Mouse (Mus musculus) liver, postnatal 0 days (tissue): ENCODE results near the gene Bad.
A peak's percentile ranks its signal among the peaks of the same experiment; 100 is the strongest.

Source experiments
- CTCF ChIP-seq: sonication (generic); IDR thresholded peaks from 2 replicates; pipeline ENCODE4 v1.5.1; 2016; ENCODE audit warnings: antibody characterized with exemption, low read depth
- EP300 ChIP-seq: IDR thresholded peaks from 2 replicates; pipeline ENCODE4 v1.6.1; 2016; ENCODE audit warnings: antibody characterized with exemption, low read depth, mild to moderate bottlenecking

GRCm38 (mm10) chr19:6924461-6925306, 17.0 kb upstream of the Bad start:
- TF ChIP-seq EP300 (no peak), CTCF (peak; percentile 84)
